Mouse (Mus musculus): ENCODE measurements around the gene Rhog.

Gene Rhog

GRCm38 (mm10) chr7:102250631-102251214 is 5.1 kb downstream of the Rhog start:
- DNase-seq (ENCODE audit: low spot score): peak; percentile 89

GRCm38 (mm10) chr7:102249896-102250630 is 5.8 kb downstream of the Rhog start:
- DNase-seq (ENCODE audit: low spot score): peak; percentile 90

GRCm38 (mm10) chr7:102249531-102249895 is 6.3 kb downstream of the Rhog start:
- DNase-seq (ENCODE audit: low spot score): peak; percentile 64

GRCm38 (mm10) chr7:102248691-102249404 is 7.0 kb downstream of the Rhog start:
- DNase-seq (ENCODE audit: low spot score): no peak

- peak; percentile 22 for DNase-seq (ENCODE audit: low spot score)
Measured at GRCm38 (mm10) chr7:102246956-102247797, 8.7 kb downstream of the Rhog start.

GRCm38 (mm10) chr7:102246265-102246664 is 9.6 kb downstream of the Rhog start:
- peak; percentile 44 for DNase-seq (ENCODE audit: low spot score)

- DNase-seq (ENCODE audit: low spot score): peak; percentile 39
Measured at GRCm38 (mm10) chr7:102245775-102246174, 10.1 kb downstream of the Rhog start.

GRCm38 (mm10) chr7:102244782-102245535 is 10.9 kb downstream of the Rhog start:
- DNase-seq (ENCODE audit: low spot score): peak; percentile 24

- peak; percentile 19 for DNase-seq (ENCODE audit: low spot score)
Measured at GRCm38 (mm10) chr7:102243870-102244269, 12.0 kb downstream of the Rhog start.

GRCm38 (mm10) chr7:102242917-102243316 is 12.9 kb downstream of the Rhog start:
- no peak for DNase-seq (ENCODE audit: low spot score)

GRCm38 (mm10) chr7:102242371-102242770 is 13.5 kb downstream of the Rhog start:
- no peak for DNase-seq (ENCODE audit: low spot score)

GRCm38 (mm10) chr7:102239591-102239990 is 16.3 kb downstream of the Rhog start:
- DNase-seq (ENCODE audit: low spot score): no peak

GRCm38 (mm10) chr7:102238686-102239286 is 17.1 kb downstream of the Rhog start:
- no peak for DNase-seq (ENCODE audit: low spot score)

GRCm38 (mm10) chr7:102233059-102233458 is 22.8 kb downstream of the Rhog start:
- no peak for DNase-seq (ENCODE audit: low spot score)

GRCm38 (mm10) chr7:102229814-102230213 is 26.0 kb downstream of the Rhog start:
- DNase-seq (ENCODE audit: low spot score): no peak

GRCm38 (mm10) chr7:102228049-102228670 is 27.7 kb downstream of the Rhog start:
- no peak for DNase-seq (ENCODE audit: low spot score)

- DNase-seq (ENCODE audit: low spot score): no peak
Measured at GRCm38 (mm10) chr7:102226051-102226450, 29.8 kb downstream of the Rhog start.

GRCm38 (mm10) chr7:102223883-102224738 is 31.7 kb downstream of the Rhog start:
- no peak for DNase-seq (ENCODE audit: low spot score)

GRCm38 (mm10) chr7:102222830-102223556 is 32.9 kb downstream of the Rhog start:
- peak; percentile 74 for DNase-seq (ENCODE audit: low spot score)

Measured in yolk sac, embryonic 10.5 days (tissue).